Mouse (Mus musculus) intestine, embryonic 16.5 days (tissue): Measurements from ENCODE around the gene Net1. TPM values are rescaled to one million over a fixed set of nuclear protein-coding genes. Genes with fewer than 3 reads are reported as not detected.

ENCODE experiments used
- ATAC-seq: fragments of 200-750 bp; cut with Nextera tagmentation; 2 replicates; pipeline ENCODE4 v1.8.0; 2017; ENCODE audit warnings: moderate TSS enrichment, moderate library complexity
- H3K27ac ChIP-seq: fragments of 300-500 bp; sonication (generic); 2 replicates; pipeline ENCODE4 v1.5.1; 2014; ENCODE audit warnings: mild to moderate bottlenecking, low read length
- H3K27me3 ChIP-seq: fragments of 300-500 bp; sonication (generic); replicated peaks from 2 replicates; pipeline ENCODE4 v1.6.1; 2014; ENCODE audit warnings: low read length, control low read depth, mixed read lengths; ENCODE audit not compliant: control insufficient read depth, insufficient read depth
- H3K36me3 ChIP-seq: fragments of 300-500 bp; sonication (generic); 2 replicates; pipeline ENCODE4 v1.6.1; 2014; ENCODE audit warnings: low read length, control low read depth; ENCODE audit not compliant: control insufficient read depth, insufficient read depth
- H3K4me1 ChIP-seq: fragments of 300-500 bp; sonication (generic); 2 replicates; pipeline ENCODE4 v1.6.1; 2014; ENCODE audit warnings: low read length, control low read depth, mixed read lengths; ENCODE audit not compliant: control insufficient read depth, insufficient read depth
- H3K4me2 ChIP-seq: fragments of 300-500 bp; sonication (generic); 2 replicates; pipeline ENCODE4 v1.6.1; 2014; ENCODE audit warnings: low read depth, low read length, control low read depth
- H3K4me3 ChIP-seq: fragments of 300-500 bp; sonication (generic); 2 replicates; pipeline ENCODE4 v1.5.1; 2014; ENCODE audit warnings: mild to moderate bottlenecking, low read length
- H3K9ac ChIP-seq: fragments of 300-500 bp; sonication (generic); 2 replicates; pipeline ENCODE4 v1.6.1; 2014; ENCODE audit warnings: low read depth, low read length
- H3K9me3 ChIP-seq: fragments of 300-500 bp; sonication (generic); 2 replicates; pipeline ENCODE4 v1.6.1; 2016; ENCODE audit warnings: low read length, control low read depth; ENCODE audit not compliant: control insufficient read depth
- WGBS: fragments of 180-500 bp; shearing (Covaris S2); extraction: QIAGEN DNeasy Blood & Tissue Kit; methylation state at CpG from one replicate; pipeline ENCODE4 v1.1.7; 2014; 5-methylcytosine and 5-hydroxymethylcytosine counted together
- polyA plus RNA-seq: library from polyadenylated mRNA; unstranded; fragments of >200 nt; fragmentation: Nextera tagmentation; extraction: Ambion mirVana; gene quantifications from 2 replicates; pipeline ENCODE4 v1.2.1, GENCODE M21; 2015

Gene Net1
- 146 and 148 TPM in 2 replicates for polyA plus RNA-seq

DNA sequence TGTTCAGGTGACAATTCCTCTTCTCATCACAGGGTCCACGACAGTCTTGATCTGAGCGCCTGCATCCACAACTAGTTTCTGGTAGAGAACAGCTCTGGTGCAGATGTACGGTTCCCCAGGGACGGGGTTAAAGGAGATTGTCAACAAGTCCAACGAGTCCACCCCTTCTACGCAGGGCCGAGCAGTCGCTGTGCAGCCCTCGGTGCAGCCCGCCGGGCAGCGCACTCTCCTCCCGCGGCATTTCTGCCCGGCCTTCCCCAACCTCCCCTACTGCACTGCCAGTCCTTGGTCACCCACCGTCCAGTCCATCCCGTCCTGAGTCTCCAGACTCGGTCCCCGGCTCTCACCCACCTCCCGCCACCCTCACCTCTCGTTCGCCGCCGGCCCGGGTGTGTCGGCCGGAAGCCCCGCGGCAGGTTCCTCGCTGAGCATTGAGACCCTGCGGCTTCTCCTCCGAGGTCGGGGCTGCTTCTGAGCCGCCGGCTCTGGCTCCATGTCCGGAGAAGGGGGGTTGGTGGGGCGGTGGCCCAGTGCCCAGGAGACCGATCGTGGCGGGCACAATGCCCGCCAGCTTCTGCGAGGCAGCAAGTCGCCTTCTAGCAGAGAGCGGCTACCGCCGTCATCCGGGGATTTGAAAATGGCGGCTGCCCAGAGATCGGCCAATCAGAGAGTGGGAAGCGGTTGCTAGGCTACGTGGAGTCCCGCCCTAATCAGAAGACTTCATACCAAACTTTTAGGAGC, at the start of gene Net1, which contains the start of gene Tubal3:
Gene Net1 (minus strand): TSS at position 650 of the 741 bp plus-strand sequence.
Gene Tubal3 (plus strand): TSS at position 704 of the 741 bp plus-strand sequence.
- H3K4me1 ChIP-seq, result 0 out of 2 replicates have a peak, but pooled peaks cover 2% of the 10 kb centered on the region
- H3K9me3 ChIP-seq, result no peaks in the 10 kb centered on the region
- H3K27ac ChIP-seq, result peak within 1 kb of the TSS; percentile 68
- H3K4me2 ChIP-seq, result peak within 1 kb of the TSS; percentile 73
- H3K27me3 ChIP-seq, result no peaks in the 10 kb centered on the region
- peak within 1 kb of the TSS; percentile 96 for H3K4me3 ChIP-seq
- H3K9ac ChIP-seq, result peak within 1 kb of the TSS; percentile 86
- under 1% methylated on average over 52 of the region's 52 CpGs for WGBS
- H3K36me3 ChIP-seq, result no peaks in the 10 kb centered on the region
- peak; percentile 98 for ATAC-seq

DNA sequence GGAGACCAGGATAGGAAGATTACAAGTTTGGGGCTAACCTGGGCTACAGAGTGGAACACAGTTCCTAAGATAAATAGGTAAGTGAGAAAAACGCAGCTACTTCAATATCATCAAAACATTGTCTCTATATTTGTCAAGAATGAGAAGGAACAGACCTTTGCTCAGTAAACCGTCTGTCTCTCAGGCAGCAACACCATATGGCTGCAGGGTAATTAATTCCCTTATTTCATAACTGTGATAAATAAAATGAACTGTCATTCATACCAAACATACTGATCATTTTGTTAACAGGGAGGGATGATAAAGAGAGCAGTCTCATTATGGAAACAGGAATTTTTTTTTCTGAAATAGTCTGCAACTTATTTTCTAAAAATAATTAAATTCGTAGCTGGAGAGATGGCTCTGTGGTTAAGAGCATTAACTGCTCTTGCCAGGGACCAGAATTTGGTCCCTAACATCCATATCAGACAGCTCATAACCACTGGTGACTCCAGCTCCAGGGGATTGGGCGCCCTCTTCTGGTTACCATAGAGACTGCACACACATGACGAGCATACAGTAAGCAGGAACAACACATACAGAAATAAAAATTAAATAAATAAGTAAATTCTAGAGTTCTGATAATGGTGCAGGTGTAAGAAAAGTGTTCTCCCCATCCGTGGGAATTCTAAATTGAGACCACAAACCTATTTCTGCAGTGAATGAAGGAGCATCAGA, 33.3 kb upstream of the Net1 start:
- no peak for ATAC-seq
- H3K9me3 ChIP-seq, result no peaks in the 10 kb centered on the region
- no peak overlapping the region for H3K4me2 ChIP-seq
- no peak overlapping the region for H3K27ac ChIP-seq
- H3K4me3 ChIP-seq, result no peak overlapping the region
- WGBS, result 71% methylated on average over 6 of the region's 6 CpGs
- H3K27me3 ChIP-seq, result no peaks in the 10 kb centered on the region
- no peaks in the 10 kb centered on the region for H3K36me3 ChIP-seq
- no peaks in the 10 kb centered on the region for H3K4me1 ChIP-seq
- H3K9ac ChIP-seq, result no peak overlapping the region

DNA sequence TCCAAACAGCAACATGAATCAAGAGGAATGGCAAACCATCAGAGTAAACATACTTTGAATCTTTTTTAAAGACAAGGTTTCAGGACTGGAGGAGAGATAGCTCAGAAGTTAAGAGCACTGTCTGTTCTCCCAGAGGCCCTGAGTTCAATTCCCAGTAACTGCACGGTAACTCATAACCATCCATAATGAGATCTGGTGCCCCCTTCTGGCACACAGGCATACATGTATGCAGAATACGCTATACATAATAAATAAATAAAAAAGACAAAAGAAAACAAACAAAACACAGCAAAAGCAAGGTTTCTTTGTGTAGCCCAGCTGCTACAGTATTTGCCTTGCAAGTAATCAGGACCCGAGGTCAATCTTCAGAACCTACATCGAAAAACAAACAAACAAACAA, 31.5 kb upstream of the Net1 start:
- no peak overlapping the region for H3K27ac ChIP-seq
- ATAC-seq, result no peak
- no peaks in the 10 kb centered on the region for H3K27me3 ChIP-seq
- H3K4me3 ChIP-seq, result no peak overlapping the region
- H3K9me3 ChIP-seq, result no peaks in the 10 kb centered on the region
- H3K9ac ChIP-seq, result no peak overlapping the region
- H3K4me1 ChIP-seq, result no peaks in the 10 kb centered on the region
- WGBS, result 90% methylated on average over 4 of the region's 4 CpGs
- no peaks in the 10 kb centered on the region for H3K36me3 ChIP-seq
- no peak overlapping the region for H3K4me2 ChIP-seq

DNA sequence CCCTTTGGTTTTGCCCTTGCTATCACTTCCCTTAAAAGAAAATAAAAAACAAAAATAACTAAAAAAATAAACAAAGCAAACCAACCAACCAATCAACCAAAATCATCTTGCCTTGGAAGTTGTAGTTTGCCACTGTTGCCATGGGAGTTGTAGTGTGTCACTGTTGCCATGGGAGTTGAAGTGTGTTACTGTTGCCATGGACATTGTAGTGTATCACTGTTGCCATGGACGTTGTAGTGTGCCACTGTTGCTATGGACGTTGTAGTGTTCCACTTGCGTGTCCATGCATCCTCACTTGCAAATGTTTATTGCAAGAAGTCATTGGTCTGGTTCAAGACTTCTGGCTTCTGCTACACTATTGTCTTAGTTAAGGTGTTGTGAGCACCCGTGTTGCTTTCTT, 29.2 kb upstream of the Net1 start:
- Histone ChIP-seq H3K4me1 (0 out of 2 replicates have a peak, but pooled peaks cover 3% of the 10 kb centered on the region), H3K4me3 (no peak overlapping the region), H3K4me2 (no peak overlapping the region), H3K9me3 (no peaks in the 10 kb centered on the region), H3K9ac (no peak overlapping the region), H3K27me3 (no peaks in the 10 kb centered on the region), H3K36me3 (no peaks in the 10 kb centered on the region), H3K27ac (no peak overlapping the region)
- WGBS, result 93% methylated on average over 4 of the region's 4 CpGs
- ATAC-seq, result no peak

DNA sequence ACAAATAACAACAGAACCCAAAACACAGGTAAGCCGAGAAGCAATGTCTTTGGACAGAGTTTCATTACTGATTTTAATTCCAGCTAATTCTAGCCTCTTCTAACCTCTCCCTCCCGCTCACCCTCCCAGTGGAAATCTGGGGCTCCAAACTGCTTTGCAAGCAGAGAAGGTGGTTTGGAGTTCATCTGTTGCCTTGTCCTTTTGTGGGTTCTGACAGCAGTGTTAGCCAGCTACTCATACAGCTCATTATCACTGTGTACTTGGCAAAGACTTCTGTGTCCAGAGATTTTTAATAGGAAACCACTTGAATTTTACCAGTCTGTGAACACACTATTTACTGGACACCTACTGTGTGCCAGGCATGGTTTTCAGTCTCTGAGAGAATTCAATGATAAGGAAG, 27.2 kb upstream of the Net1 start, which contains the start of gene Ucn3:
Gene Ucn3 (minus strand): TSS at position 101 of the 400 bp plus-strand sequence.
- no peak for ATAC-seq
- no peaks in the 10 kb centered on the region for H3K9me3 ChIP-seq
- H3K27ac ChIP-seq, result no peak within 1 kb of the TSS
- H3K4me3 ChIP-seq, result no peak within 1 kb of the TSS
- no peaks in the 10 kb centered on the region for H3K36me3 ChIP-seq
- no peaks in the 10 kb centered on the region for H3K27me3 ChIP-seq
- WGBS, result 78% methylated on average over 2 of the region's 2 CpGs
- no peak within 1 kb of the TSS for H3K9ac ChIP-seq
- 0 out of 2 replicates have a peak, but pooled peaks cover 3% of the 10 kb centered on the region for H3K4me1 ChIP-seq
- H3K4me2 ChIP-seq, result no peak within 1 kb of the TSS

DNA sequence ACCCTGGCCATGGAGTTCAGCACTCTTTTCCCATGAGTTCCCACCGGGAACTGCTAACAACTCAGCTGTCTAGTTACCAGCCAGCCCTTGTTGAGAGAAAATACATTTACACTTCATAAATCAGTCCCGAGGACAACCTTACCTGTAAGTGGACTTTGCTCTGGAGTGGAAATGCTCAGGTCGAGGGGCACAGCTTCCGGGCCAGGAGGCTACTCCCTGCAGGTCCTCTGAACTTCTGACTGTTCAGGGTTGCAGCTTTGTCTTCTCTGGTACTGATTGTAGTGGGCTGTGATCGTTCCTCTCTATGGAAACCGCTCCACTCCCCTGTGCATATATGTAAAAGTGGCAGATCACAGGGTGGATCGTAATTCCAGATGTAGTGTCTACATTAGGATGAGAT, 26.7 kb upstream of the Net1 start:
- peak; percentile 87 for ATAC-seq
- H3K27me3 ChIP-seq, result no peaks in the 10 kb centered on the region
- no peak overlapping the region for H3K9ac ChIP-seq
- no peak overlapping the region for H3K27ac ChIP-seq
- H3K4me3 ChIP-seq, result no peak overlapping the region
- no peaks in the 10 kb centered on the region for H3K9me3 ChIP-seq
- 0 out of 2 replicates have a peak, but pooled peaks cover 3% of the 10 kb centered on the region for H3K4me1 ChIP-seq
- WGBS, result 51% methylated on average over 7 of the region's 7 CpGs
- H3K4me2 ChIP-seq, result no peak overlapping the region
- H3K36me3 ChIP-seq, result no peaks in the 10 kb centered on the region

DNA sequence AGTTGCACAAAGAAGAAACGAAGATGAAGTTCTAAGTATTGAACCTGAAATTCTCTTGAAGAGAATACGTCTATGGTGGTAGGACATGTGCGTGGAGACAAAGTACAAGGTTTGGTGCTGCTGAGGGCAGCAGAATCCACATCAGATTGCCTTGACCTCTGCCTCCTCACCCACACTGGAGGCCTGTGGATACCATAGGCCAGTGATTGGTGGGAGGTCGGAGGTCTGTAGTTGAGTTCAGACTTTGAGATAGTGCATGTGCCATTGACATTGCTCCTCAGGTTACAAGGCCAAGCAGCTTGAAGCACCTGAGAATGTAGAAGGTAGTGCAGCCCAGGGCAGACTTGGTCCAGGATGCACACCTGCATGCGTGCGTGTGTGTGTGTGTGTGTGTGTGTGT, 8.0 kb upstream of the Net1 start:
- H3K4me3 ChIP-seq, result no peak overlapping the region; the same call in 1 of the 2 replicates
- H3K27ac ChIP-seq, result peak overlapping the region; percentile 70
- ATAC-seq, result peak; percentile 93
- no peaks in the 10 kb centered on the region for H3K27me3 ChIP-seq
- no peak overlapping the region for H3K9ac ChIP-seq
- no peaks in the 10 kb centered on the region for H3K9me3 ChIP-seq
- WGBS, result 62% methylated on average over 6 of the region's 6 CpGs
- H3K36me3 ChIP-seq, result no peaks in the 10 kb centered on the region
- H3K4me2 ChIP-seq, result peak overlapping the region; percentile 27
- no peaks in the 10 kb centered on the region for H3K4me1 ChIP-seq

DNA sequence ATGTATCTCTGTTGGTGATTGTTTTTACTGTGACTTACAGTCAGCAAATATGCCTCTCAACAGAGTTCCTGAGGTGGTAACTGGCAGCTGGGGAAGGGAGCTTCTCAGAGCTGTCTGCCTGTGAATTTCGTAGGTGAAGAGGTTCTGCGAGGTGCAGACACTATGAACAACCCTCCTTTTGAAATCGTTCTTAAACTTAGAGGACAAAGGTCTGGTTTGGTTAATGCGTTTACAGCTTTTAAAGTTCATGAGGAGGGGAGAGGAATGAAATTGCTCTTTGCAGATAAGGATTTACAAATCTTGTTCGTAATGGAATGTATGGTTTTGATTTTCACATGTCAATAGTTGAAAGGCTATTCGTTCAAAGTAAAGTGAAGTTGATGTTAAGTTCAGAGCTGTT, 7.6 kb upstream of the Net1 start:
- Histone ChIP-seq H3K4me2 (peak overlapping the region; percentile 31), H3K4me3 (peak overlapping the region; percentile 42), H3K27ac (peak overlapping the region; percentile 90), H3K27me3 (no peaks in the 10 kb centered on the region), H3K9me3 (no peaks in the 10 kb centered on the region), H3K4me1 (no peaks in the 10 kb centered on the region), H3K36me3 (no peaks in the 10 kb centered on the region), H3K9ac (peak overlapping the region; percentile 58; the same call in 1 of the 2 replicates)
- peak; percentile 88 for ATAC-seq
- WGBS, result 54% methylated on average over 6 of the region's 6 CpGs

DNA sequence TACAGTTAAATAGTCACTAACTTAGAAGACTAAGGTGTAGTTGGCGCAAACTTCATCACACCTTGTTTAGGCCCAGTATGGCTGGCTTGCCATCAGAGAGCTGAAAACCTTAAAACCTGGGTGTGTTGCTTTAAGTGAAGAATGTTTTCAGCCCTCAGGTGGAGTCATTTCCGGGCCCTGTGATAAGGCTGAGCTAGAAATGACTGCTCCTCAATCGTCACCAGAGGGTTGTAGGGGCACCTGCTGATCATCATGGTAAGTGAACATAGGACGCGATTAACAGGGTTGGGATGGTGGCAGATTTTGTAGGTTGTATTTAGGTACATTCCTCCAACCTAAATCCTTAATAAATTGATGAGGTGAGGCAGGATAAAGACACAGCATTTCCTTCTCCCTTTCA, 6.5 kb upstream of the Net1 start:
- Histone ChIP-seq H3K9me3 (no peaks in the 10 kb centered on the region), H3K4me3 (peak overlapping the region; percentile 42), H3K4me2 (no peak overlapping the region), H3K27ac (peak overlapping the region; percentile 76; the same call in 1 of the 2 replicates), H3K4me1 (no peaks in the 10 kb centered on the region), H3K36me3 (no peaks in the 10 kb centered on the region), H3K27me3 (no peaks in the 10 kb centered on the region), H3K9ac (no peak overlapping the region)
- ATAC-seq, result peak; percentile 62
- WGBS, result 66% methylated on average over 5 of the region's 5 CpGs
